ENCODE assay signal across 18 mouse cellular contexts in the genomic region with DNA sequence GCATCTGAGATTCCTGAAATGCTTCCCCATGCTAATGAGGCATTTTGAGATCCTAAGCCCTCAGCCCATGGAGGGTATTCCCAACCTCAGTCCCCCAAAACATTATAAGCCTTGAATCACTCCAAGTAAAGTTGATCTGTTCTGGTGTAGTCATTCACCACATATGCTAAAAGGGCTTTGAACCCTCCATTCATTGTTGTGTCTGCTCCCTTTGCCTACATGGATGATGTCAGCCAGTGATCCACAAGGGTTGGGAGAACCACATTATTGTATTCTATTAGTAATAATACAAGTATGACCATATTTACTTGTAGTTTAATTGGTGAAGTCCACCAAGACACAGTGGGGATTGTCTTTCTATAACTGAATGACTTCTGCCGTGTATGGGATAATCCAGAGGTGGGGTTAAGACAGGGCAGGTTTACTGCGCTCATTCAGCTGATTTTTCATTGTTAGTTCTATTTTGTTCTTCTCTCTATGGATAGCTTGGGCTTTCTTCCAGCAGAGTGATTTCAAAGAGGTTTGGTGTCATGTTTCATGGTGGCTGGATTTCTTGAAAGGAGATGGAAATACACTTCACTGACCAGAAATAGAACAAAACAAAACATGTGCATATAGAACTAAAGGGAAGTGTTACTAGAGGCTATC.
DNase-seq lines count a peak whose midpoint lies in the region; ATAC-seq and TF ChIP-seq lines count a peak whose summit lies in the region.
"Had no signal": no experiment of that assay in that cellular context is flagged by ENCODE, and none has a peak within 500 bp of the region (broad histone marks: within the 10 kb centered on the region; RNA-seq: fewer than 3 reads in every experiment).

No protein-coding gene starts in this region.

- TF ChIP-seq POLR2A in kidney, adult 2 months (IDR thresholded peaks at IDR 0.05; ENCODE audit: low read depth, low read length), result no peak

- peak overlapping the region; percentile 24; the same call in 1 of the 2 replicates for H3K27ac ChIP-seq in heart, embryonic 11.5 days (ENCODE audit: low read depth, low read length)
- no peak overlapping the region for H3K27ac ChIP-seq in kidney, embryonic 14.5 days (ENCODE audit: low read depth, low read length)
- H3K27ac ChIP-seq in kidney, adult 2 months (ENCODE audit: insufficient read depth, low read depth, low read length), result no peak overlapping the region
- no peak overlapping the region for H3K27ac ChIP-seq in forebrain, embryonic 12.5 days
- H3K27ac ChIP-seq: kidney, embryonic 15.5 days; midbrain, embryonic 10.5 days; stomach, embryonic 15.5 days had no signal

- DNase-seq in heart, postnatal 4 days, result no peak
- no peak for DNase-seq in kidney, adult 2 months
- DNase-seq in brain, adult 2 months (ENCODE audit: low read depth, low spot score), result peak; percentile 50
- no peak for DNase-seq in gastrocnemius, adult 18-20 months (ENCODE audit: low spot score)
- DNase-seq: adrenal gland, postnatal 36 days; B cell, adult 2 months; cerebellum, adult 11 months; gastrocnemius, postnatal 36 days; layer of hippocampus, adult 9-11 months; lung, postnatal 10 days had no signal

- ATAC-seq in heart, embryonic 11.5 days (replicated peaks; ENCODE audit: insufficient number of reproducible peaks, low FRiP score, low TSS enrichment), result no peak
- peak; percentile 46; the same call in 1 of the 2 replicates for ATAC-seq in kidney, embryonic 14.5 days (ENCODE audit: low FRiP score, low TSS enrichment)
- ATAC-seq in forebrain, embryonic 12.5 days (ENCODE audit: low FRiP score), result peak; percentile 73
- no peak for ATAC-seq in megakaryocyte, adult 5-6 weeks (ENCODE audit: poor library complexity, severe bottlenecking)

- no peaks in the 10 kb centered on the region for H3K36me3 ChIP-seq in heart, embryonic 11.5 days (ENCODE audit: control insufficient read depth, insufficient read depth, low read length)
- no peaks in the 10 kb centered on the region for H3K36me3 ChIP-seq in kidney, embryonic 14.5 days (ENCODE audit: control insufficient read depth, insufficient read depth, low read length)
- no peaks in the 10 kb centered on the region for H3K36me3 ChIP-seq in kidney, adult 2 months (ENCODE audit: control insufficient read depth, insufficient read depth, low read length)
- H3K36me3 ChIP-seq in forebrain, embryonic 12.5 days (replicated peaks), result no peaks in the 10 kb centered on the region
- H3K36me3 ChIP-seq: kidney, embryonic 15.5 days; midbrain, embryonic 10.5 days; stomach, embryonic 15.5 days had no signal

- no peak overlapping the region for H3K4me3 ChIP-seq in heart, embryonic 11.5 days (ENCODE audit: low read depth, low read length)
- H3K4me3 ChIP-seq in kidney, embryonic 14.5 days (ENCODE audit: low read length), result no peak overlapping the region
- H3K4me3 ChIP-seq in kidney, adult 2 months (ENCODE audit: insufficient read depth, low read depth, low read length), result no peak overlapping the region
- H3K4me3 ChIP-seq in forebrain, embryonic 12.5 days (replicated peaks), result no peak overlapping the region
- H3K4me3 ChIP-seq: kidney, embryonic 15.5 days; midbrain, embryonic 10.5 days; stomach, embryonic 15.5 days had no signal

- WGBS in heart, embryonic 11.5 days (ENCODE audit: insufficient replicate concordance), result 64% methylated on average over 2 of the region's 2 CpGs
- 41% methylated on average over 2 of the region's 2 CpGs for WGBS in kidney, embryonic 14.5 days
- 32% methylated on average over 2 of the region's 2 CpGs for WGBS in kidney, adult 2 months
- 5% methylated on average over 2 of the region's 2 CpGs for WGBS in forebrain, embryonic 12.5 days

- no peak overlapping the region for H3K4me2 ChIP-seq in heart, embryonic 11.5 days
- no peak overlapping the region for H3K4me2 ChIP-seq in kidney, embryonic 14.5 days (replicated peaks; ENCODE audit: low read depth, low read length)
- H3K4me2 ChIP-seq in forebrain, embryonic 12.5 days, result no peak overlapping the region
- H3K4me2 ChIP-seq: kidney, embryonic 15.5 days; liver, embryonic 11.5 days; stomach, embryonic 15.5 days had no signal

- H3K27me3 ChIP-seq in heart, embryonic 11.5 days (ENCODE audit: control insufficient read depth, insufficient read depth, low read length), result no peaks in the 10 kb centered on the region
- H3K27me3 ChIP-seq in kidney, embryonic 14.5 days (ENCODE audit: control insufficient read depth, insufficient read depth, low read length), result no peaks in the 10 kb centered on the region
- no peaks in the 10 kb centered on the region for H3K27me3 ChIP-seq in kidney, adult 2 months (replicated peaks; ENCODE audit: control insufficient read depth, insufficient read depth, low read length)
- H3K27me3 ChIP-seq in forebrain, embryonic 12.5 days, result no peaks in the 10 kb centered on the region
- H3K27me3 ChIP-seq: kidney, embryonic 15.5 days; stomach, embryonic 15.5 days had no signal

- H3K9me3 ChIP-seq in heart, embryonic 11.5 days (replicated peaks; ENCODE audit: control insufficient read depth, low read length), result no peaks in the 10 kb centered on the region
- no peaks in the 10 kb centered on the region for H3K9me3 ChIP-seq in kidney, embryonic 14.5 days (ENCODE audit: control insufficient read depth, low read length)
- H3K9me3 ChIP-seq in forebrain, embryonic 12.5 days, result no peaks in the 10 kb centered on the region
- H3K9me3 ChIP-seq: kidney, embryonic 15.5 days; midbrain, embryonic 10.5 days; stomach, embryonic 15.5 days had no signal

- H3K9ac ChIP-seq in heart, embryonic 11.5 days (ENCODE audit: low read depth, low read length), result no peak overlapping the region
- no peak overlapping the region for H3K9ac ChIP-seq in kidney, embryonic 14.5 days (ENCODE audit: low read depth, low read length)
- no peak overlapping the region for H3K9ac ChIP-seq in forebrain, embryonic 12.5 days
- H3K9ac ChIP-seq: kidney, embryonic 15.5 days; stomach, embryonic 15.5 days had no signal

- TF ChIP-seq CTCF in kidney, adult 2 months (conservative IDR thresholded peaks at IDR 0.05; ENCODE audit: insufficient read depth, insufficient read length, low read depth, low read length), result no peak

- no peaks in the 10 kb centered on the region; the same call in 1 of the 2 replicates for H3K4me1 ChIP-seq in heart, embryonic 11.5 days (ENCODE audit: control insufficient read depth, insufficient read depth, low read length)
- H3K4me1 ChIP-seq in kidney, embryonic 14.5 days (ENCODE audit: control insufficient read depth, insufficient read depth, low read length), result no peaks in the 10 kb centered on the region
- no peaks in the 10 kb centered on the region for H3K4me1 ChIP-seq in kidney, adult 2 months (ENCODE audit: control insufficient read depth, insufficient read depth, low read length)
- peaks cover 10% of the 10 kb centered on the region for H3K4me1 ChIP-seq in forebrain, embryonic 12.5 days
- H3K4me1 ChIP-seq: kidney, embryonic 15.5 days; stomach, embryonic 15.5 days had no signal

Comparison
In these comparisons a context has a peak if more than half of its experiments do, and no peak if none do; other contexts are left out.
1. ATAC-seq: peak in kidney, embryonic 14.5 days (single experiment) and forebrain, embryonic 12.5 days (single experiment); none in heart, embryonic 11.5 days (single experiment) and megakaryocyte, adult 5-6 weeks (single experiment).